Mouse (Mus musculus) frontal cortex, adult 2 months (tissue): ENCODE measurements around the gene Spryd3. TPM values are rescaled to one million over a fixed set of nuclear protein-coding genes. Genes with fewer than 3 reads are reported as not detected.

ENCODE experiments used
- DNase-seq, 2 experiments: peaks; one replicate each; pipeline ENCODE4 v3.0.0; 2022; ENCODE audit warnings: low spot score in 1 of 2; ENCODE audit errors: extremely low spot score in 1 of 2
- polyA plus RNA-seq: library from polyadenylated mRNA; depleted of rRNA; stranded (reverse); fragments of >200 nt; gene quantifications from 2 replicates; pipeline ENCODE4 v1.2.3, GENCODE M21; 2012; rRNA removed

The Spryd3 gene
- polyA plus RNA-seq, 1 experiment, result 136 TPM

DNA sequence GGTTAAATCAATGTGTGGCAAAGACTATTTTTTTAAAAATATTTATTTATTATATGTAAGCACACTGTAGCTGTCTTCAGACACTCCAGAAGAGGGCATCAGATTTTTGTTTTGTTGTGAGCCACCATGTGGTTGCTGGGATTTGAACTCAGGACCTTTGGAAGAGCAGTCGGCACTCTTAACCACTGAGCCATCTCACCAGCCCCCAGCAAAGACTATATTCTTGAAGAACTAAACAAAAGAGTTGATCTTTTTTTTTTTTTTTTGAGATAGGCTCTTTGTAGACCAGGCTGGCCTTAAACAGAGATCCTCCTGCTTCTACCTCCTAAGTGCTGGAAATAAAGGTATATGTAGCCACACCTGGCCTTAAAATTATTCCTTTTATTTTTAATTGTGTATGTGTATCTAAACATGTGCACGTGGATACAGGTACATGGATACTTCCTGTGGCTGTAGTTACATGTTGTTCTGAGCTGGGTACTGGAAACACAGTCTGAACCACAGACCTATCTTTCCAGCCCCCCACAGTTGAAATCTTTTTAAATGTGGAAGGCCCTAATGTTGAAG lies 58.8 kb downstream of the Spryd3 start:
- DNase-seq, result no peak

DNA sequence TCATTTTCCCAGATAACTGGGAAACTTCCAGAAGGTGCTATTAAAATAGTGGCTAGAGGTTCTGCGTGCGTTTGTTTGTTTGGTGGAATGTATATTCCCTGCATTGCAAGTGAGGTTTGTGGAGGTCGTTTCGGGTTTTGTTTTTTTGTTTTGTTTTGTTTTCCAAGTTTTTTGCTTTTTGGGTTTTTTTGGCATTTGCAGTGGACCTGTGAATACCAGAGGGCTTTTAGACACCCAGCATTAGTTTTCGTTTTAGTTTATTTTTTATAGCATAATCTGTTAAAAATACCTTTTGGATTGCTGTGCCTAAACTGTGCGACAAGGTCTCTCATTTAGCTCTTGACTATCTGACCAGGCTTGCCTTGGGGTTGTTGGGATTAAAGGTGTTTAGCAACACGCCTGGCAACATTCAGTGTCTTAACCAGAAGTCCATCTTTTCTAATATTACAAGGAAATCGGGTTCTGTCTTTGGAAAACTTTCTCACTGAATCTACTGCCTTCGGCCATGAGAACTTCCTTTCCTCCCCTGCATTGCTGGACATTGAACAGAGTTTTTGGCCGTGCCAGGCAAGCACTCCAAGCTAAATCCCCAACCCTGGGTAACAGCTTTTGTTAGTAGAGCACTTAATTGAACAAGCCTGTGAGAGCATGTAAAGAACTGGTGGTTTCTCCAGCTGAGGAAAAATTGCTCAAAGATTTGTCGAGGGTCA lies 61.0 kb downstream of the Spryd3 start:
- no peak for DNase-seq

DNA sequence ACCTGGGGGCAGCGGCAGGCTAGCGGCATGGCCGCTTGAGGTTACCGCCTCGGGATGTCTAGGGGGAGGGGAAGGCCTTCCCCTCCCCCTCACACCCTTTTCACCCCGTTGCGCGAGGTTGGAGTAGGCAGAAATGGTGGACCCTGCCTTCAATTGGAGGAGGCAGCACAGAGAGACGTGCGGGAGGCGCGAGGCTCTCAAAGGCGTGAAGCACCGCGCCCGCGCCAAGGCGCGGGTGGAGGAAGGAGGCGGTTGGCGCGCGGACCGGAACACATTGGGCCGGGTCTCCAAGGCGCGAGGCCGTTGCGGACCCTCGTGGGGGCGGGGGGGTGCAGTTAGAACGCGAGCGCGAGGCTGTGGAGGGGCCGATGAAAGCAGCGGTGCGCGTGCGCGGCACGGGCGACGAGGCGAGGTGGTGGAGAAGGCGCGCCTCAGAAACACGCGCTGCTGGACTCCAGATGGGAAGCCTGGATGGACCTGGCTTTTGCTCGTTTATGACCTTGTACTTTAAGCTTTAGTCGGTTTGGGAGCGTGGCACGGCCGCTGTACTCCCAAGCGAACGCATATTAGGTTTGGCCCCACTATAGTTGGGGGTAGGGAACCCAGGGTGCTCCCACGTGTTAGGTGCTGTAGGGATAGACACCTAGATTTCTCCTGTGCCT lies 61.8 kb downstream of the Spryd3 start:
- peak in 1 of 2 experiments; percentile 59 for DNase-seq

DNA sequence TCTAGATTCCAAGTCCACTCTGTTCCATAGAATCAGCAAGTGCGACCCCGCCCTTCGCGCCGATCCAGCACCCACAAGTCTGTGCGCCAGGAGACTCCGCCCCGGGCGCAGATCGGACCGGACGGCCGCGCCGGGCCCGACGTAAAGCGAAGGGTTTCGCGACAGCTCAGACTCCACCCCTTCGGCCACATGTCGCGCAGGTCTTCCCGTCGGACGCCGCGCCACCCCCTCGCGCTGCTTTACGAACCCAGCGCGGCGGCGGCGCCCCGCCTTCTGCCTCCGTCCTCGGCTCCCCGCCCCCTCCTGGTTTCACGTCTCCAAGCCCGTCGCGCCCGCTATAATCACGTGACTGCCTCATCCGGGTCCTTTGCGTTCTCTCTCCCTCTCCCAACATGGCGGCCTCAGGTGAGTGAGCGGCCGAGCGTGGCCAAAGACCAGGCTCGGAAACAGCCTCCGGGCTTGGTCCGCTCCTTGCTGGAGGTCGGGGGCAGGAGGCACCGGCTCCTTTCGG lies 62.4 kb downstream of the Spryd3 start, which contains the start of gene Eif4b:
TSS of gene Eif4b (plus strand) at position 215 of the 511 bp plus-strand sequence.
- DNase-seq, result peak; percentile 97 to 99

DNA sequence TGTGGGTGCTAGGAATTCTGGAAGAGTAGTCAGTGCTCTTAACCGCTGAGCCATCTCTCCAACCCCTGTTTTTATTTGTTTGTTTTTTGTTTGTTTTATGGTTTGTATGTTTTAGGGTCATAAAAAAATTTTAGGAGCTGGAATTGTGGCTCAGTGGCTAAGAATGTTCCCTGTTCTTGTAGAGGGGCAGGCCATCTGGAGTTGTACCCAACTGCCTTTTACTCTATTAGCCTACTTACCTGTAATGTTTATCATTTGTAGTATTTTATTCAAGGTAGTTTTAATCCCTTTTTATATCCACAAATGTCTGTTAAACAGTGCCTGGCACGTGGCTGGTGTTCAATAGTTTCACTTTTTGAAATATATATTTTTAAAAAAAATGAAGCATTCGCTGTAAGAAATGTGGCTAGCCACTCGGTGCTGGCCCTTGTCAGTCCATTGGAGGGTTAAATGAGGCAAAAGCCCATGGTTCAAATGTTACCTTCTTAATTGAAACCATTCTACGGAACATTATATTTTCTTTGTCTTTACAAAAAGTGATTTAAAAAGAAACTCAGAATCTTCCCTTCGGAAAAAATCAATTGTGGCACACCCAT lies 63.0 kb downstream of the Spryd3 start:
- no peak for DNase-seq

DNA sequence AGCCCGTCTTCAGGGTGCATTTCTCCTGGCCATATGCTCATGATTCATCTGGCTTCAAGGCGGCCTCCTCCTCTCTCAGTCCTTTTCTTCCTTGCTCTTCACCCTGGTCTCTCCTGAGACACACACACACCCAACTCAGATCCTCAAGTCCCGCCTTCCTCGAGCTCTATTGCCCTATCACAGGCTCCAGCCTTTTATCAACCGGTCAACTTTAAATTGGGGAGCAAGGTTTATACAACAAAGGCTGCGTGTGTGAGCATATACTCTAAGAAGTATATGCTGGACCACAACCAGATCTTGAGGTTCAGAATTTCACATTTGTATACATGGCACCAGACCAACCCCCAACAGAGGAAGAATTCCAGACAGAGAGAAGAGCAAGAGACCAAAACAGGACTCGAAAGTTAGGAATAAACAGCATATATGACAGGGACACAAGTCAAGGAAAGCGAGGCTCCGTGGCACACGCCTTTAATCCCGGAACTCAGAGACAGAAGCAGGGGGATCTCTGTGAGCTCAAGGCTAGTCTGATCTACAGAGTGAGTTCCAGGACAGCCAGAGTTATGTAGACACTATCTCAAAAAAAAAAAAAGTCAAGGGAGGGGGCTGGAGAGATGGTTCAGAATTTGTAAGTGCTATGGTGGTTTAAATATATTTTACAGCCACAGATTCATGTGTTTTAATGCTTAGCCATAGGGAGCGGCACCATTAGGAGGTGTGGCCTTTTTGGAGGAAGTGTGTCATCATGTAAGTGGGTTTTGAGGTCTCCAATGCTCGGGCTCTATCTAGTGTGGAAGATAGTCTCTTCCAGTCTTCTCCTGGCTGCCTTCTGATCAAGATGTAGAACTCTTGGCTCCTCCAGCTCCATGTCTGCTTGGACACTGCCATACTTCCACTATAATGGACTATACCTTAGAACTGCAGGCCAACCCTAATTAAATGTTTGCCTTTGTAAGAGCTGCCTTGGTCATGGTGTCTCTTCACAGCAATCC lies 65.3 kb downstream of the Spryd3 start:
- no peak for DNase-seq

Other genes with a start within 250 kb of the Spryd3 start
- gene Krt76, start 243.3 kb downstream of the Spryd3 start, polyA plus RNA-seq, result not detected in 2 replicates
- not detected in 2 replicates for gene Krt4, start 211.5 kb downstream of the Spryd3 start, polyA plus RNA-seq
- gene Krt79, start 195.9 kb downstream of the Spryd3 start, polyA plus RNA-seq, result 0.34 TPM in 1 of 2 replicates, not detected in the other
- not detected in 2 replicates for gene Krt78, start 181.9 kb downstream of the Spryd3 start, polyA plus RNA-seq
- 1.7 and 4.5 TPM in 2 replicates for gene Krt8, start 131.8 kb downstream of the Spryd3 start, polyA plus RNA-seq
- gene Krt18, start 108.1 kb downstream of the Spryd3 start, polyA plus RNA-seq, result 1.4 and 3.5 TPM in 2 replicates
- gene Eif4b, start 62.5 kb downstream of the Spryd3 start, polyA plus RNA-seq, result 108 and 115 TPM in 2 replicates
- gene Tns2, start 35.8 kb downstream of the Spryd3 start, polyA plus RNA-seq, result 28.0 and 29.5 TPM in 2 replicates
- gene Igfbp6, start 8.1 kb upstream of the Spryd3 start, polyA plus RNA-seq, result 46.3 and 51.8 TPM in 2 replicates
- gene Soat2, start 14.3 kb upstream of the Spryd3 start, polyA plus RNA-seq, result 0.16 and 0.25 TPM in 2 replicates
- gene Zfp740, start 67.0 kb upstream of the Spryd3 start, polyA plus RNA-seq, result 52.4 and 62.1 TPM in 2 replicates
- gene Csad, start 68.5 kb upstream of the Spryd3 start, polyA plus RNA-seq, result 32.9 and 42.0 TPM in 2 replicates
- 0.74 and 0.84 TPM in 2 replicates for gene Itgb7, start 95.7 kb upstream of the Spryd3 start, polyA plus RNA-seq
- gene Rarg, start 121.3 kb upstream of the Spryd3 start, polyA plus RNA-seq, result 10.5 and 11.2 TPM in 2 replicates
- gene Gm9918, start 134.3 kb upstream of the Spryd3 start, polyA plus RNA-seq, result 0.08 and 0.15 TPM in 2 replicates
- gene Mfsd5, start 143.2 kb upstream of the Spryd3 start, polyA plus RNA-seq, result 46.2 and 48.9 TPM in 2 replicates
- 1.6 TPM in 2 replicates for gene Espl1, start 160.0 kb upstream of the Spryd3 start, polyA plus RNA-seq
- gene Pfdn5, start 189.9 kb upstream of the Spryd3 start, polyA plus RNA-seq, result 485 and 514 TPM in 2 replicates
- 87.9 and 91.1 TPM in 2 replicates for gene Myg1, start 195.5 kb upstream of the Spryd3 start, polyA plus RNA-seq
- gene Aaas, start 214.5 kb upstream of the Spryd3 start, polyA plus RNA-seq, result 18.1 and 18.6 TPM in 2 replicates
- gene Sp7, start 230.9 kb upstream of the Spryd3 start, polyA plus RNA-seq, result 18.4 and 22.0 TPM in 2 replicates